Mouse (Mus musculus) cerebellum, adult 2 months (tissue): ENCODE measurements around the gene Id3. TPM values are rescaled to one million over a fixed set of nuclear protein-coding genes. Genes with fewer than 3 reads are reported as not detected.

Experiments used
- DNase-seq, 2 experiments: peaks; one replicate each; pipeline ENCODE4 v3.0.0; 2021
- H3K27ac ChIP-seq: fragments of 200-500 bp; 2 replicates; pipeline ENCODE4 v1.5.1; 2012; ENCODE audit warnings: low read length, control low read depth, inconsistent platforms; ENCODE audit not compliant: insufficient read depth
- H3K27me3 ChIP-seq: fragments of 200-500 bp; 2 replicates; pipeline ENCODE4 v1.6.1; 2012; ENCODE audit warnings: inconsistent platforms, mild to moderate bottlenecking, low read length, moderate library complexity; ENCODE audit not compliant: control insufficient read depth, insufficient read depth
- H3K4me1 ChIP-seq: fragments of 200-500 bp; 2 replicates; pipeline ENCODE4 v1.6.1; 2011; ENCODE audit warnings: low read length; ENCODE audit not compliant: control insufficient read depth, insufficient read depth
- H3K4me3 ChIP-seq: fragments of 200-500 bp; replicated peaks from 2 replicates; pipeline ENCODE3; 2011; ENCODE audit warnings: mild to moderate bottlenecking, low read depth, low read length, control low read depth; ENCODE audit not compliant: insufficient read depth
- CTCF ChIP-seq: fragments of 200-500 bp; IDR thresholded peaks from 2 replicates; pipeline ENCODE4 v1.5.1; 2011; ENCODE audit warnings: low read depth, mild to moderate bottlenecking, control low read depth, low read length, moderate library complexity, borderline replicate concordance; ENCODE audit not compliant: insufficient read depth
- POLR2A ChIP-seq: fragments of 200-500 bp; IDR thresholded peaks from 2 replicates; pipeline ENCODE4 v1.6.1; 2011; ENCODE audit warnings: low read length, control low read depth, borderline replicate concordance; ENCODE audit not compliant: insufficient read depth
- WGBS: fragments of 180-500 bp; shearing (Covaris S2); methylation state at CpG from one replicate; pipeline ENCODE4 v1.1.7; 2018; 5-methylcytosine and 5-hydroxymethylcytosine counted together
- polyA plus RNA-seq: library from polyadenylated mRNA; depleted of rRNA; stranded (reverse); fragments of >200 nt; gene quantifications from 2 replicates; pipeline ENCODE4 v1.2.3, GENCODE M21; 2012

The Id3 gene
- polyA plus RNA-seq, 1 experiment = 53.6 TPM

DNA sequence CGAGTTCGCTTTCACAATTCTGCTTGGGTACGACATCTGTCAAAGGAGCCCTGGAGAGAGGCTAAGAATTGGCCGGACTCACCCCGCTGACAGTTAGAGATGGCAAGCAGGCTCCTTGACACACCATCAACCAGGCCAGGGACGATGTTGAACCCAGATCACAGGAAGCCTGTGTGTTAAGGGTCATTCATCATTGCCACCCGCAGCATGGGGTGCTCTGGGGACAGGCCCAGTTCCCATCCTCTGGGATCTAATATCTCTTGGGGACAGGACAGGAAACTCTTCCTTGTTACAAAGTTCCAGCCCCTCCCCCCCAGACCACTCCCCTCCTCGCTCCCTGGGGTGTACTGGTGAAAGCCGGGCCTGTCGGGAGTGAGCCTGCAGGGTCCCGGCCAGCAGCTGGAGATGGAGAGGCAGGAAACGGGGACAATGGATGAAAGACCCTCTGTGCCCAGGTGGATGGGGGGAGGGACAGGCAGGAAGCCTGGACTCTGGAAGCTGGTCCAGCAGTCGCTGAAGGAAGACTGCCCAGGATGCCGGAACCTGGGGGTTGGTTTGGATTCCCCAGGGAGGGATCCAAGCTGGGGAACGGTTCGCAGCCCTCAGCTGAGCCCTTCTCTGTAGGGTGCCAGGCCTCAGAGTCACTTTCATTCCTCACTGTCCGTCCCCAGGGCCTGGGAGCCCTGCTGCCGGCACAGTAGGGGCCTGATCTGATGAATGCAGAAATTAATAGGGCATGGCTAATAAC is 38.5 kb upstream of the Id3 start:
- Histone ChIP-seq H3K4me1 (no peaks in the 10 kb centered on the region), H3K4me3 (no peak overlapping the region), H3K27ac (no peak overlapping the region), H3K27me3 (no peaks in the 10 kb centered on the region)
- TF ChIP-seq CTCF (no peak), POLR2A (no peak)
- DNase-seq = peak; percentile 18 to 41
- 11% methylated on average over 18 of the region's 18 CpGs for WGBS

DNA sequence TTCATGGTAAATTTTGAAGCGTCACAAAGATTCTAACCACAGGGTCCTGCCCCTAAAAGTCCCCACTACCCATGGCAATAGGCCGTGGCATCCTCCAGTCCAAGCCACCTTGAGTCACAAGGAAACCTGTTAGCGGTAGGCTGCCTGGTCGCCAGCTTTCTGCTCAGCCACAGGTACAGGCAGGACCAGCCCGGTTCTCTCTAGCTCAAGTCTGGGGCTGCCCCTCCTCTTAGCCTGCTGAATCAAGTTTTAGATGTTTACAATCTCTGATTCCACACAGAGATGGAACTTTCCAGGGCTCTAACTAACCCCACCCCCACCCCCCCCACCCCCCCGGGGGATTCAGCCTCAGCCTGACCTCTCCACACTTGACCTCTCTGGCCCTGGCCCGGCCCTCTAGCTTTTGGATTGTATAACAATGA is 36.4 kb upstream of the Id3 start:
- no peak for DNase-seq
- 55% methylated on average over 7 of the region's 7 CpGs for WGBS
- Histone ChIP-seq H3K27me3 (no peaks in the 10 kb centered on the region), H3K4me3 (no peak overlapping the region), H3K4me1 (no peaks in the 10 kb centered on the region), H3K27ac (no peak overlapping the region)
- TF ChIP-seq POLR2A = no peak
- TF ChIP-seq CTCF = no peak

DNA sequence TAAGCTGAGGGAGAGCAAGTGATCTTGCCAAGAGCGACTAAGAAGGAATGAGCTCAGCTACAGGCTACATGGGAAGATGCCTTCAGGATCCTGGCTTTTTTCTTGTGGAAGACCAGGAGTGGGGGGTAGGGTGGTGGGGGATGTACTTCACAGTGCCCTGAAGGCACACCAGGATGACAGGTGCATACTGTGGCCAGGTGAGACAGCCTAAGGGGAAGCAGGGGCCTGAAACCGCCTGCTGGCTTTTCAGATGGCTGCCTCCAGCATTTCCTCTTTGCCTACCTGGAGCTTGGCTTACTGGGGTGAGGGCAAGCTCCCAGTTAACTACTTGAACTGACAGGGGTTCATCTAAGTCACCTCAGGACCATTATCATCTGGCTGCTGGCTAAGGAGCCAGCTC is 34.1 kb upstream of the Id3 start:
- 86% methylated on average over 2 of the region's 2 CpGs for WGBS
- no peak for DNase-seq
- Histone ChIP-seq H3K27me3 (no peaks in the 10 kb centered on the region), H3K27ac (no peak overlapping the region), H3K4me1 (no peaks in the 10 kb centered on the region), H3K4me3 (no peak overlapping the region)
- TF ChIP-seq CTCF (no peak), POLR2A (no peak)

DNA sequence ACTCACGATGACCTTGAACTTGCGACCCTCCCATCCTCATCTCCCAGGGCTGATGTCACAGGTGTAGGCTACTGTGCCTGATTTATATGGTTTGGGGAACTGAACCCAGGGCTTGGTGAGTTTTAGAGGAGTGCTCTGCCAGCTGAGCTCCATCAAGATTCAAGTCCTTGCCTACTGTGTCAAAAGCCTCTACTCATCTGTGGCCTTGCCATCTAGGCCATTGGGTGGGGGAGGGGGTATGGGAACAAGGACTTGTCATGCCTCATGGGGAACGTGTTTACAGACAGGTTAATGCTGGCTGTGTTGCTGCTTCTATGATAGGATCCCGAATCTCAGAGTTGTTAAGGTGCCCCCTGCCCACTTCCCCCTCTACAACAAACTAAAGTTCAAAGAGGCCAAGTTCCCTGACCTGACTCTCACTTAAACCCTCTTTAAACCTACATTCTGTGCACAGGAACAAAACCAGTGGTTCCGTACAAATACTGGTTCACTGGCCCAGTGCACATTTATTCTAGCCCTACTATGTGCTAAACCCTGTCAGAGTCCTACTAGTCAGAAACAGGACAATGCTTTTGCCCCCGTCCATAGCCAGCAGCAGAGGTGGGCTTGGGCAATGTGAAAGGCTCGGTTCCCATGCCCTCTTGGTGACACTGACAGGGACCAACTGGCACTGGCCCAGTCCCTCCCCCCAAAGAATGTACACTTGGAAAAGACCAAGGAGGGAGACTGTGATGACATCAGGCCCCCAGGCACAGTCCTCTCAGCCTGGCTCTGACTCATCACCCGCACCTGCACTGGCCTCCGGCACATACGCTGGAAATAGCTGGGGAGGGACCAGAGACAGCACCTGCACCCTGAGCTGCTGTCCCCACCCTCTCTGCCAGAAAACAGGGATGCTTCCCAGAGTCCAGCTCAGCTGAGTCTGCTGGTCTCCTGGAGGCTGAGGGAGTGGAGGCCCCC is 33.1 kb upstream of the Id3 start:
- DNase-seq = no peak
- no peaks in the 10 kb centered on the region for H3K27me3 ChIP-seq
- no peaks in the 10 kb centered on the region for H3K4me1 ChIP-seq
- TF ChIP-seq CTCF = no peak
- no peak for TF ChIP-seq POLR2A
- no peak overlapping the region for H3K4me3 ChIP-seq
- WGBS = 78% methylated on average over 10 of the region's 10 CpGs
- no peak overlapping the region for H3K27ac ChIP-seq

DNA sequence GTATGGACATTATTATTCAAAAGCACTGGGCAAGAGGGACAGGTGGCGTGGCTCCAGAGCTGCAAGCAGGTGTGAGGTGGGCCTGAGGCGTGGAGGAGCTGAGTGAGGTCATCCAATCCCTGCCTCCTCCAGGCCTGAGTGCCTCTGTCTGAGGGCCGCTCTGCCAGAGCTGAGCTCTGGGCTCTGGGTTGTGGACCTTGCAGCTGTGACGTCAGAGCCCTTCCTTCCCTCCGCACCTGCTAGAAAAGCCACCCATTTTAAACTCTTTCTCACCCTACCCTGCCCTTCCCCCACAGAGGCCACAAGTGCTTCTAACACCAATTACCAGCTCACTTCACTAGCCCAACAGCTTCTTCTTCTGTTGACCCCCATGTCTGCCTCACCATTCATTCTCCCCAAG is 31.0 kb upstream of the Id3 start:
- H3K4me1 ChIP-seq = no peaks in the 10 kb centered on the region
- no peaks in the 10 kb centered on the region for H3K27me3 ChIP-seq
- DNase-seq = no peak
- H3K27ac ChIP-seq = no peak overlapping the region
- 64% methylated on average over 5 of the region's 5 CpGs for WGBS
- H3K4me3 ChIP-seq = no peak overlapping the region
- no peak for TF ChIP-seq POLR2A
- TF ChIP-seq CTCF = no peak

DNA sequence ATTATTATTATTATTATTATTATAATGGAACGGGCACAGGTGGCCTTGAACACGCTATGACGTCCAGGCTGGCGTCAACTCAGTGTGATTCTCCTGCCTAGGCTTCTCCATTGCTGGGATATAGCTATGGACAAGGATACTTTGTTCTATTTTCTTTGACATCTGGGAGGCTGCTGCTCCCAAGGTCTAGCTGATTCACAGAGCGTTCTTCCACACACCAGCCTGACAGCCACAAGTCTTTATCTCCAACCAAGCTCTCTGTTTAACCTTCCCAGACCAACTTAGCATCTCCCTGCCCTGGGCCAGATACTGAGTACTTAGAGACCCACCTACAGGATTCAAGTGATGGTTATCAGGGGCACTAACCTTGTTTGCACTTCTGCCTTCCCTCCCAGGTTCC is 28.6 kb upstream of the Id3 start:
- H3K27ac ChIP-seq = no peak overlapping the region
- 74% methylated on average over 5 of the region's 5 CpGs for WGBS
- no peak for TF ChIP-seq CTCF
- no peak for TF ChIP-seq POLR2A
- no peak for DNase-seq
- no peak overlapping the region for H3K4me3 ChIP-seq
- no peaks in the 10 kb centered on the region for H3K27me3 ChIP-seq
- no peaks in the 10 kb centered on the region for H3K4me1 ChIP-seq

DNA sequence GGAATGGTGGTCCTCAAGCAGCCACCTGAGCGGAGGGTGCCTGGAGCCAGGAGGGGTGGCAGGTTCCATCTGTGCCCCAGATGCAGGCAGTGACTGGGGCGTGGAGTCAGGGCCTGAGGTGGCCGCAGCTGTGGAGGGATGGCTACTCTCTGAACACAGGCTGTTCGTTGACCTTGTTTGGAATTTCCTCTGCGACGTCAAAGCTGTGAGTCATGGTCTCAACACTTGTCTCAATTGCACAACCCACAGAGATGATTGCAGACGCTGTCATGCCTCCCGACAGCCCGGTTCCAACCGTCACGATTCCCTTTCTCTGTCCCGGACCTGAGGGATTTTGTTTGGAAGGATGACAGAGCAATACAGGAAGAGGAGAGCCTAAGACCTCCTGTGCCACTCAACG is 26.3 kb upstream of the Id3 start:
- H3K4me1 ChIP-seq = no peaks in the 10 kb centered on the region
- 38% methylated on average over 13 of the region's 13 CpGs for WGBS
- no peaks in the 10 kb centered on the region for H3K27me3 ChIP-seq
- no peak overlapping the region for H3K27ac ChIP-seq
- no peak for TF ChIP-seq POLR2A
- no peak for TF ChIP-seq CTCF
- no peak for DNase-seq
- no peak overlapping the region for H3K4me3 ChIP-seq

DNA sequence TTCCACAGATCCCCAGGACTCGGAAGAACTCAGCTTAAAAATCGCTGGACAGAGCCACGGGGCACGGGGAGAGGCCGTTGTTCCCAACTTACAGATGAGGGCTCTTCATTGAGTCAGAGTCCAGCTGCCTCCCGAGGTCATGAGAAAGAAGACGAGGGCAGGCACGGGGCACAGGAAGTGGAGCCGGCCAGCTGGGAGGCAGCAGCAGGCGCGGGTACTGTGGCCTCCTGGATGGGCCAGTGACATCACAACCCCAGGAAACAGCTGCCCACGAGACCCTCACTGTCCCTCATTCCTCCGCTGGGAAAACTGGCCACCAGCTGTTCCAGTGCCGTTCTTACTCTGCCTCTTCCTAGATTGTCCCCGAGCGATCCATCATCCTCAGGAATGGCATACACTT is 23.3 kb upstream of the Id3 start:
- H3K4me3 ChIP-seq = no peak overlapping the region
- whole genome bisulfite sequencing = 44% methylated on average over 16 of the region's 16 CpGs
- no peaks in the 10 kb centered on the region for H3K4me1 ChIP-seq
- TF ChIP-seq POLR2A (no peak), CTCF (no peak)
- DNase-seq = no peak
- H3K27me3 ChIP-seq = no peaks in the 10 kb centered on the region
- no peak overlapping the region for H3K27ac ChIP-seq
